Mouse (Mus musculus): ENCODE measurements around the gene Hmx3. TPM values are rescaled to one million over a fixed set of nuclear protein-coding genes. Genes with fewer than 3 reads are reported as not detected.

Hmx3 gene
- total and polyA plus RNA-seq, 3 experiments: not detected

- Histone ChIP-seq H3K4me1 (ENCODE audit: control insufficient read depth in 1 of 2, insufficient read depth in 2 of 2) (peaks cover 6 to 20% of the 10 kb centered on the region in 2 experiments; a peak in 3 of 4 replicates), H3K4me3 (replicated peaks in 1 of 3; ENCODE audit: low read depth in 2 of 3, low read length in 2 of 3, poor library complexity in 1 of 3) (no peak overlapping the region), H3K36me3 (replicated peaks in 1 of 2; ENCODE audit: control insufficient read depth in 1 of 2, insufficient read depth in 1 of 2, low read length in 1 of 2) (peaks cover 2 to 5% of the 10 kb centered on the region in 2 experiments), H3K9ac (ENCODE audit: insufficient read depth, low read depth) (no peak overlapping the region), H3K9me3 (replicated peaks; ENCODE audit: low read length) (no peaks in the 10 kb centered on the region), H3K4me2 (ENCODE audit: insufficient read depth, low read depth, poor library complexity, severe bottlenecking) (no peak overlapping the region), H3K79me2 (replicated peaks; ENCODE audit: control insufficient read depth, extremely low read depth, insufficient read depth, poor library complexity, severe bottlenecking) (no peaks in the 10 kb centered on the region), H3K27me3 (replicated peaks) (peaks cover 73% of the 10 kb centered on the region), H3K27ac (ENCODE audit: insufficient read depth, low read depth) (no peak overlapping the region)
- no peak for TF ChIP-seq ELF1 (IDR thresholded peaks at IDR 0.05; ENCODE audit: low read depth, low read length)
- no peak for TF ChIP-seq ZNF384 (IDR thresholded peaks at IDR 0.05; ENCODE audit: low read depth, low read length)
- peak; percentile 84 for TF ChIP-seq BHLHE40 (IDR thresholded peaks at IDR 0.05; ENCODE audit: low read depth, low read length)
- TF ChIP-seq ETS1 (conservative IDR thresholded peaks at IDR 0.05; ENCODE audit: low read depth, low read length): no peak; the same call in 1 of the 2 replicates
- TF ChIP-seq POLR2AphosphoS2 (IDR thresholded peaks at IDR 0.05; ENCODE audit: low read depth, low read length): no peak
- in situ Hi-C loops (cut with MboI; ENCODE audit: low pct_ligation_motif_present, low pct_unique_long_range_greater_than_20kb, low sequenced_read_pairs) (no loop called here), dilution Hi-C loops (cut with MboI; ENCODE audit: extremely low pct_ligation_motif_present, extremely low pct_unique_long_range_greater_than_20kb, low sequenced_read_pairs) (no loop called here)
- DNase-seq (ENCODE audit: extremely low read depth): no peak
These were observed 9.5 kb downstream of the Hmx3 start for GRCm38 (mm10) chr7:131551931-131552741.

DNA sequence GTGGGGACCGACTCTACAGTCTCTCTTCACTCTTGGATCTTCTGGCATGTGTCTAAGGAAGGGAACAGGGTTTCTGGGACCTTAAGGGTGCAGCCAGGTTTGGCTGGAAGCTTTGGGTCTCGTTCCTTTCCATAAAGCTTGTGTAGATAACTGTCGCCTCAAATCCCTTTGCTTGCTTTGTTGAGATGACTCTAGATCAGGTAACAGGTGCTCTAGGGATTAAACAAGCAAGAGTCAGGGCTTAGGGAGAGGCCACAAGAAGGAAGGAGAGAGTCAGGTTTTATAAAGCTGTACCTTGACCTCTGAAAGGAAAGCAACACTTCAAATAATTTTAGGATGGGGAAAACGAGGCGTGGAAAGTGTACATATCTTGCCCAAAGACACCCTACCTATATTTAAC is 10.1 kb downstream of the Hmx3 start:
- dilution Hi-C loops (cut with MboI; ENCODE audit: extremely low pct_ligation_motif_present, extremely low pct_unique_long_range_greater_than_20kb, low sequenced_read_pairs): no loop called here
- Histone ChIP-seq H3K4me2 (ENCODE audit: insufficient read depth, low read depth, poor library complexity, severe bottlenecking) (no peak overlapping the region), H3K4me3 (replicated peaks in 1 of 3; ENCODE audit: low read depth in 2 of 3, low read length in 2 of 3, poor library complexity in 1 of 3) (no peak overlapping the region), H3K9me3 (replicated peaks; ENCODE audit: low read length) (no peaks in the 10 kb centered on the region), H3K79me2 (replicated peaks; ENCODE audit: control insufficient read depth, extremely low read depth, insufficient read depth, poor library complexity, severe bottlenecking) (no peaks in the 10 kb centered on the region), H3K4me1 (ENCODE audit: control insufficient read depth in 1 of 2, insufficient read depth in 2 of 2) (peaks cover 6 to 20% of the 10 kb centered on the region in 2 experiments; a peak in 3 of 4 replicates), H3K27me3 (replicated peaks) (peaks cover 67% of the 10 kb centered on the region), H3K27ac (ENCODE audit: insufficient read depth, low read depth) (no peak overlapping the region), H3K9ac (ENCODE audit: insufficient read depth, low read depth) (no peak overlapping the region), H3K36me3 (replicated peaks in 1 of 2; ENCODE audit: control insufficient read depth in 1 of 2, insufficient read depth in 1 of 2, low read length in 1 of 2) (peaks cover 2 to 5% of the 10 kb centered on the region in 2 experiments)
- TF ChIP-seq CTCF (conservative IDR thresholded peaks at IDR 0.05 in 1 of 2, IDR thresholded peaks at IDR 0.05 in 1 of 2; ENCODE audit: low read depth in 2 of 2, low read length in 2 of 2): no peak
- no peak for TF ChIP-seq RAD21 (IDR thresholded peaks at IDR 0.05; ENCODE audit: low read depth, low read length)
- TF ChIP-seq E2F4 (IDR thresholded peaks at IDR 0.05; ENCODE audit: insufficient replicate concordance, low read depth, low read length): no peak
- no peak for TF ChIP-seq USF2 (conservative IDR thresholded peaks at IDR 0.05; ENCODE audit: low read depth, low read length)
- no peak for TF ChIP-seq NELFE (IDR thresholded peaks at IDR 0.05; ENCODE audit: low read depth, low read length)
- no peak for TF ChIP-seq ZMIZ1 (IDR thresholded peaks at IDR 0.05; ENCODE audit: low read depth, low read length)
- no peak for TF ChIP-seq ZKSCAN1 (IDR thresholded peaks at IDR 0.05; ENCODE audit: borderline replicate concordance, low read depth, low read length)
- TF ChIP-seq MAX (IDR thresholded peaks at IDR 0.05; ENCODE audit: low read length): no peak
- no peak for TF ChIP-seq NRF1 (IDR thresholded peaks at IDR 0.05; ENCODE audit: low read depth, low read length)
- TF ChIP-seq POLR2AphosphoS2 (IDR thresholded peaks at IDR 0.05; ENCODE audit: low read depth, low read length): no peak
- TF ChIP-seq RCOR1 (conservative IDR thresholded peaks at IDR 0.05; ENCODE audit: low read depth, low read length): no peak
- TF ChIP-seq CHD2 (IDR thresholded peaks at IDR 0.05; ENCODE audit: low read length): no peak
- TF ChIP-seq ETS1 (conservative IDR thresholded peaks at IDR 0.05; ENCODE audit: low read depth, low read length): no peak
- no peak for TF ChIP-seq MAZ (IDR thresholded peaks at IDR 0.05; ENCODE audit: low read depth, low read length)
- TF ChIP-seq KAT2A (IDR thresholded peaks at IDR 0.05; ENCODE audit: insufficient replicate concordance, low read length): no peak
- no peak for TF ChIP-seq EP300 (IDR thresholded peaks at IDR 0.05; ENCODE audit: low read length)
- TF ChIP-seq SIN3A (IDR thresholded peaks at IDR 0.05; ENCODE audit: low read length): no peak
- TF ChIP-seq USF1 (IDR thresholded peaks at IDR 0.05; ENCODE audit: low read depth, low read length): no peak
- no peak for TF ChIP-seq JUN (IDR thresholded peaks at IDR 0.05; ENCODE audit: insufficient read depth, low read depth, low read length)
- no peak for TF ChIP-seq PAX5 (IDR thresholded peaks at IDR 0.05; ENCODE audit: low read length)
- DNase-seq (ENCODE audit: extremely low read depth): no peak
- in situ Hi-C loops (cut with MboI; ENCODE audit: low pct_ligation_motif_present, low pct_unique_long_range_greater_than_20kb, low sequenced_read_pairs): no loop called here

Measured in CH12.LX (cell line).